In genomic region chr5:5379501-5379869, GRCm38 (mm10) we compare ENCODE assay signal across 8 mouse cellular contexts. TPM values are rescaled to one million over a fixed set of nuclear protein-coding genes. Genes with fewer than 3 reads are reported as not detected.
DNase-seq lines count a peak whose midpoint lies in the region; ATAC-seq and TF ChIP-seq lines count a peak whose summit lies in the region.

No protein-coding gene starts in this region.

- WGBS in embryonic facial prominence, embryonic 13.5 days = under 1% methylated on average over 14 of the region's 14 CpGs
- WGBS in hindbrain, postnatal 0 days = under 1% methylated on average over 14 of the region's 14 CpGs
- under 1% methylated on average over 14 of the region's 14 CpGs for WGBS in midbrain, embryonic 16.5 days

- peak overlapping the region; percentile 83 for H3K4me3 ChIP-seq in embryonic facial prominence, embryonic 13.5 days
- peak overlapping the region; percentile 84 for H3K4me3 ChIP-seq in hindbrain, postnatal 0 days (ENCODE audit: low read length)
- H3K4me3 ChIP-seq in midbrain, embryonic 16.5 days (ENCODE audit: low read depth, low read length) = peak overlapping the region; percentile 84

- peaks cover 25% of the 10 kb centered on the region for H3K4me1 ChIP-seq in embryonic facial prominence, embryonic 13.5 days
- H3K4me1 ChIP-seq in hindbrain, postnatal 0 days (ENCODE audit: insufficient read depth, low read length) = peaks cover 9% of the 10 kb centered on the region
- H3K4me1 ChIP-seq in midbrain, embryonic 16.5 days (ENCODE audit: control insufficient read depth, insufficient read depth, low read length) = peaks cover 19% of the 10 kb centered on the region

- ATAC-seq in embryonic facial prominence, embryonic 13.5 days (ENCODE audit: insufficient number of reproducible peaks, insufficient read depth, low FRiP score, low TSS enrichment, low read depth) = peak; percentile 16; the same call in 1 of the 2 replicates
- no peak for ATAC-seq in hindbrain, postnatal 0 days
- ATAC-seq in midbrain, embryonic 16.5 days = no peak

- H3K27me3 ChIP-seq in embryonic facial prominence, embryonic 13.5 days = no peaks in the 10 kb centered on the region
- no peaks in the 10 kb centered on the region for H3K27me3 ChIP-seq in hindbrain, postnatal 0 days (ENCODE audit: insufficient read depth, low read length)
- H3K27me3 ChIP-seq in midbrain, embryonic 16.5 days (ENCODE audit: control insufficient read depth, insufficient read depth, low read depth, low read length) = no peaks in the 10 kb centered on the region

- H3K36me3 ChIP-seq in embryonic facial prominence, embryonic 13.5 days = no peaks in the 10 kb centered on the region
- no peaks in the 10 kb centered on the region for H3K36me3 ChIP-seq in hindbrain, postnatal 0 days (ENCODE audit: insufficient read depth, low read length)
- H3K36me3 ChIP-seq in midbrain, embryonic 16.5 days (ENCODE audit: control insufficient read depth, insufficient read depth, low read length) = no peaks in the 10 kb centered on the region

- peak overlapping the region; percentile 94 for H3K9ac ChIP-seq in embryonic facial prominence, embryonic 13.5 days
- H3K9ac ChIP-seq in hindbrain, postnatal 0 days (replicated peaks; ENCODE audit: low read length) = peak overlapping the region; percentile 88
- H3K9ac ChIP-seq in midbrain, embryonic 16.5 days (ENCODE audit: low read depth, low read length) = peak overlapping the region; percentile 79

- H3K27ac ChIP-seq in embryonic facial prominence, embryonic 13.5 days = peak overlapping the region; percentile 96
- peak overlapping the region; percentile 85 for H3K27ac ChIP-seq in hindbrain, postnatal 0 days
- peak overlapping the region; percentile 90 for H3K27ac ChIP-seq in midbrain, embryonic 16.5 days (ENCODE audit: low read length)

- intact Hi-C loops in left cerebral cortex, postnatal 4 days (cut with DNase I) = no loop called here
- intact Hi-C loops in left cerebral cortex, postnatal 36 days (cut with DNase I) = loop anchor here (10.0 kb wide), 1 partner anchor 415 kb away; no protein-coding TSS in a partner anchor

- no peak for TF ChIP-seq CTCF in hindbrain, postnatal 0 days (IDR thresholded peaks at IDR 0.05; ENCODE audit: low read depth)

- no peaks in the 10 kb centered on the region for H3K9me3 ChIP-seq in embryonic facial prominence, embryonic 13.5 days
- H3K9me3 ChIP-seq in hindbrain, postnatal 0 days (ENCODE audit: low read length) = no peaks in the 10 kb centered on the region
- H3K9me3 ChIP-seq in midbrain, embryonic 16.5 days (replicated peaks; ENCODE audit: control insufficient read depth, low read length, poor library complexity, severe bottlenecking) = no peaks in the 10 kb centered on the region

- H3K4me2 ChIP-seq in embryonic facial prominence, embryonic 13.5 days = peak overlapping the region; percentile 73
- H3K4me2 ChIP-seq in hindbrain, postnatal 0 days (ENCODE audit: low read depth, low read length) = peak overlapping the region; percentile 81
- peak overlapping the region; percentile 91 for H3K4me2 ChIP-seq in midbrain, embryonic 16.5 days (ENCODE audit: low read length)

- DNase-seq in left cerebral cortex, postnatal 4 days = peak; percentile 33
- no peak for DNase-seq in left cerebral cortex, adult 18-20 months (ENCODE audit: low spot score in 2 of 2)
- DNase-seq in hindbrain, postnatal 0 days (ENCODE audit: low spot score) = no peak
- DNase-seq in left cerebral cortex, postnatal 36 days (ENCODE audit: low spot score in 2 of 2) = no peak
- DNase-seq in right cerebral cortex, postnatal 25 days = no peak
- DNase-seq in kidney, postnatal 36 days = no peak

RNA-seq across cellular contexts. Expression of gene Cdk14, which starts 40.6 kb away (rescaled TPM):
- 10 to 100 TPM; 84.2 to 92.2 TPM for total RNA-seq in left cerebral cortex, postnatal 4 days (2021)
- 100 to 1,000 TPM; 209 to 215 TPM for total RNA-seq in left cerebral cortex, adult 18-20 months (2021)
- polyA plus RNA-seq in embryonic facial prominence, embryonic 13.5 days (2015; fragmentation: Nextera tagmentation; extraction: Ambion mirVana) = 24.5 and 31.5 TPM in 2 replicates
- 63.1 and 63.9 TPM in 2 replicates for total RNA-seq in hindbrain, postnatal 0 days (2014; rRNA removed)
- polyA plus RNA-seq in hindbrain, postnatal 0 days (2015; fragmentation: Nextera tagmentation; extraction: Ambion mirVana) = 50.9 and 53.0 TPM in 2 replicates
- polyA plus RNA-seq in midbrain, embryonic 16.5 days (2015; fragmentation: Nextera tagmentation; extraction: Ambion mirVana) = 42.1 and 44.6 TPM in 2 replicates
- total RNA-seq in left cerebral cortex, postnatal 36 days (2021) = 100 to 1,000 TPM; 196 to 198 TPM
